Mouse (Mus musculus): ENCODE measurements around the gene Zmynd8.

The Zmynd8 gene

DNA sequence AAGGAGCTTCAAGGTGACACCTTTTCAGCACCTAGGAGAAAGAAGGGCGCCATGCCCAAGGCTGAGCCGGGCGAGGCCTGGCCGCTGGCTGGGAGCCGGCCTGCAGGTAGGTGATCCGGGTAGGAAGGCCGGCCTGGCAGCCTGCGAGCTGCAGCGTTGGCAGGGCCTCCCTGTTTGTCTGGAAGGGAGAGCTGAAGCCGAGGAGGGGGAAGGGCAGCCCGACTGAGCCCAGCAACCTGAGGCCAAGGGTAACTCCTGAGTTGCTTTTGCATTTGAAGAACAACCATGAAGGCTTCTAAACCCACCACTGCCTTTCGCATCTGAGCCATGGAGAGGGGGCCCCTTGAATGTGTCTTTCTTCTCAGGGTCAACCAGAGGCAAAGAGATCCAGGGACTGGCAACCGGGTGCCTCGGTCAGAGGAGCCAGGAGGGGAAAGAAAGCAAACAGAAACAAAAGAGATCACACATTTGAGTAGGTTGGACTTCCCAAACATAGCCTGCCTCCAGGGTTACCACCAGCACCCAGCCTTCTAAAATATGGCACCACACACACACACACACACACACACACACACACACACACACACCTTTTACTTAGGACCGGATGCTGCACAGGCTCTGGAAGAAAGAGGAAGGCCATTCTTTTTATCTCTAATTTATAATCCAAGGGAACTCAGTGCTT lies 18.2 kb downstream of the Zmynd8 start:
- DNase-seq (ENCODE audit: extremely low read depth, low read depth, low spot score): no peak

DNA sequence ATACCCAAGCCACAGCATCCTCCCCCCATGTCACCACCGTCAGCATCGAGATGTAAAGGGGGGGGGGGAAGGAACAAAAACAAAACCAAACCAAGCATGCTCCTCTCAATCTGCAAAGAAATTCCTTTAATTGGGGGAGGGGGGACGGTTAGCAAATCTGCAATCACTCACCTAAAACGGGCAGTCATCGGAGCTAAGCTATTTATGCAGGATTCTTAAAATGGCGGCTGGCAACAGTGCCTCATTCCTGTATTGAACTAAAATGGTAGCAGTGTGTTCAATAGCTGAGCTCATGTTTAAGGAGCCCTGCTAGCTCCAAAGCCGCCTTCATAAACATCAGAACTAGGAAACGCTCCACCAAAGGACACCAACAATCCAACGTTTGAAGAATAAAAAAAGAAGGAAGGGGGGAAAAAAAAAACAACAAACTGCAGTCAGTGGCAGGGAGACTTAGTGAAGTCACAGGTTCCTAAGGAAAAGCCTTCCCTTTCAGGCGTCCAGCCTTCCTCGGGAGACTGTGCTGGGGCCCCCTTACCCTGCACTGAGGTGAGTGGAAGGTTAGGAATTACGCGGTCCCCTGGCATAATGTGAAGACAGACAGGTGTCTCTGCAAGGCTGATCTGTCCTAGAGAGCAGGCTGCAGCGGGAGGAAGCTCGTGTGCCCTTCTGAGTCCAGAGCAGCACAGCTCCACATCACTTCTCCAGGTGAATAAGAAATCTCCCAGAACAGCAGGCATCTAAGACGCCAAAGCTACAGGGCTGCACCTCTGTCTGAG lies 19.2 kb downstream of the Zmynd8 start:
- no peak for DNase-seq (ENCODE audit: extremely low read depth, low read depth, low spot score)

DNA sequence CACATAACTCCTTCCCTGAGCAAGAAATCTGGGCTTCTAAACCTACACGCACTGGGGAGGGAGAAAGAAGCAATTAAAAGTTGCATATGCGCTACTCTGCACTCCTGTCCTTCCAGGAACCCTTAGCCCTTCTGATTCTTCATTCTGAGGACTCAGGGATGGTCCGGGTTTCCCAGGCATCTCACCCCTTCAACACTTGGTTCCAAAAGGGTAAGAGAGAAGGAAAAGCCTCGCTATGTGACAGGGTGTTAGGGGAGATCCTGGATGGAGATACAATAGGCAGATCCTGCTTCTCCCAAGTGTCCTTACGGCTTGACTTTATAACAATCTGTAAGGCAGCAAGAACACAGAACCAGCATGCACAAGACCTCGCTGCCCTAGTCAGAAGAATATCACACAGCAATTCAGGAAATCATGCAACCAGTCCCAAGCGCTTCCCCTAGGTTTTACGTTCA lies 19.9 kb downstream of the Zmynd8 start:
- DNase-seq (ENCODE audit: extremely low read depth, low read depth, low spot score): no peak

DNA sequence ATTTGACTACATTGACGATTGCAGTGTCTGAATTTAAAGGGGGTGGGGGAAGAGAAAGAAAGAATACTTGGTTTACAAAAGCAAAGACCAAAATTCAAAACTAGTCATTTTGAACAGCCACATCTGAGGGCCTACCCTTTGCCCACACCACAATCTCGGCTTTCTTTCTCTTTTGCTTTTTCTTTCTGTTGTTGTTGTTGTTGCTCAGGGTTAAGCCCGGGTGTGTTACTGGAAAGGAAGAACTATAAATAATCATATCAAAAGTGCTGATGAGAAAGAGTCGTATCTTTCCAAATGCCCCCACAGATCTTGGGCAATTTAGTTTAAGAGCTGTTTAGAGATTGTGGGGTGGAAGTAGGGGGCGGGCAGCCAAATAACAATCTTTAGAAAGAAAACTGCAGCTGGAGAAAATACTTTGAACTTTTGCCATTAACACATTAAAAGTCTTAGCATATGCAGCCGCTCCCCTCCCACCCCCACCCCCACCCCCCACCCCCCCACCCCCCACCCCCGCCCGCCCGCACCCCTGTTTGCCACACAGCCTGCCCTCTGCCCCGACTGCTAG lies 20.7 kb downstream of the Zmynd8 start:
- no peak for DNase-seq (ENCODE audit: extremely low read depth, low read depth, low spot score)

DNA sequence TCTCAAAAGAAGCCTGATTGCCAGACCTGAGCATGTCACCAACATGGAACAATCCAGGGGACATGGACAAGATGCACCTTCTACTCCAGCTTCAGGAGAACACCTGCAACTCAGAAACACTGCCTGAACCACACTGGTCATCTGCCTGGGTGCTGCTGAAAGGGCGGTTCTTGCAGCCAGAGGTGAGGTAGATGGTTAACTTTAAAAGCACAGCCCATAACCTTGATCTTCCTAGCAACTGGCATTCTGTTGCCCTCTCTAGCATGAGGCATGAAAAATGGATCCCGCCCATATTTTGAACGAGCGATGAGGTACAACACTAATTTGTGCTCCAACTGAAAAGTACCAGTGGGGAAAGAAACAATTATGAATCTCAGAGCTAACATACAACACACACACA lies 21.6 kb downstream of the Zmynd8 start:
- DNase-seq (ENCODE audit: extremely low read depth, low read depth, low spot score): no peak

DNA sequence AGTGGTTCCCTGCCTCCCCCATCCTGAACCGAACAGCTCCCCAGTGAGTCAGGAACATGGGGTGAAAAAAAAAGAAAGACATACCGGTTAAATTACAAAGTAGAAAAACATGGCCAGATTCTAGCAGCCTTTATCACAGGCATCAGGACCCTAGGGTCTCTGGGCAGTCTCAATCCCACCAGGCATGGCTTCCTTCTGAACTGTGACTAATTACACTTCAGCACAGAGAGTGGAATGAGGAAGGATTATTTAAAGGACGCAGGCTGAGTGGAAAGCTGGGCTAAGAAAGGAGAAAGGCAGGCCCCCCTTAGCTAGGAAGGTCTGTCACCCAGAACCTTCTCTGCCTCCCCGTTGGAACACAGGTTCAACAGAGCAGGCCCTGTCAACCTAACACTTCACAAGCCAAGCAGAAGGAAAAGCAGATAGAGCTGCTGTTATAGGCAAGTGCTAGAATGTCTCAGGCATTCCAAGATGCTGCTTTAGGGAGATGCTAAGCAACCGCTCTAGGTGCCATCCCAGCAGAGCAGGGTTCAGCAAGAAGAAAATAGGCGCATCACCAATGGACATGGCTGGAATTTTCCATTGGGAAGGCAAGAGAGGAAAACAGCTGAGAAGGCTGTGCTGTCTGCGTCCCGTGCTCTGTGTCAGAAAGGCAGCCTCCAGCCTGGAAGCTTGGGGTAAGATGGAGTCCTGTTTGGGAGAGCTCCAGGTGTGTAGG lies 22.5 kb downstream of the Zmynd8 start:
- no peak for DNase-seq (ENCODE audit: extremely low read depth, low read depth, low spot score)

DNA sequence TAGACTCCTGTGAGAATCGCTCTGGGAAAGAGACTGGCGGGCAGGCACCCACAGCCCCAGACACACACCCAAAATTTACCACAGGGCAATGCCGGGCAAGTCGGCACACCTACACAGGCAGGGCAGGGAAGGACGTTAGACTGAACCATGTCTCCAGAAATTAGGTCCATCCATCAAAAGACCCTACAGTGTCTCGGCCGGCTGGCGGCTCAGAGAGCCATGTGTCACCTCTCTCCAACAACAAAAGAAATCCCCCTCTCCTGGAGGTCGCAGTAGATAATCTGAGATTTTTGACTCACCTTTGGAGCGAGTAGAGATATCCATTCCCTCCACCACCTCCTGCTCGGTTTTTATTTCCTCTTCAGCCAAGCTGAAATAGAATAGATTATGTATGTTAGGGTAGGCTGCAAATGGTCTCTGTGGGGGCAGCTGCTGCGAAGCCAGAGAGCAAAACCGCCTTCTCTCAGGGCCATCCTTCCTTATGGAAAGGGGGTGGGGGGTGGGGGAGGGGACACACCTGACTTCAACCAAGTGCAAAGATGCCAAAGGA lies 23.3 kb downstream of the Zmynd8 start:
- no peak for DNase-seq (ENCODE audit: extremely low read depth, low read depth, low spot score)

DNA sequence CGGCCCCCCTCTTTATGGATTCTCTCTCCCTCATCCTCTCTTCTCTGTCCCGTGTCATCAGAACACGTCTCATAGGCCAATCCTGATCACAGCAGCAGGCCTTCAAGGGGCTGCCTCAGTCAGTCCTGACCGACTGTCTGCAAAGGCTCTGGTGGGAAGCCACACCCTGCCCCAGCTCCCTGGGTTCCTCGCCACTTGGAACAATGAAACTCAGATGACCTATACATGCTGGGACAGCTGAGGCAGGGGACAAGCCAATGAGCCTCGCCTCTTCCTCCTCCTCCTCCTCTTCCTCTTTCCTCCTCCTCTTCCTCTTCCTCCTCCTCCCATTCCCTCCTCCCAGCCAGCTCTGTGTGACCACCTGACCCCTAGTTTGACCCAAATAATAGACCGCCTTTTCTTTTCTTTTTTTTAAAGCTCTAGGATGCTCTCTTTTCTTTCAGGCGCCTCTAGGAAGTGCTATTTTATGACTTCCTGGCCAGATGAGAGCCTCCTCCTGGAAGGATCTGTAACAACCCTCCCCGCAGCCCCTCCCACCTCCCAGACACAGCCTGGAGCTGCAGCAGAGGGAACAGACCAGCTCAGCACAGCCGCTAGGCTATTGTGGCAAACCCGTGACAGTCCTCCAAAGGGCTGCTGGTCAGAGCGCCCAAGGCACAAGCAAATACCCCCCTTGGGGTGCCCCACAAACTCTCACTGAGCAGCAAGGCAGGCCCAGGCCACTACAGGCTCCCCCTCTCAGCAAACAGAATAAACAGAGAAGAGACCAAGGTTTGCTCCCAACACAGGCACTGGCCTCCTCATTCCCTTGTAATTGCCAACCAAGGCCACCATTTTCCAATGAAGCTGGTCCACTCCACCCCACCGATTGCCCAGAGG lies 24.1 kb downstream of the Zmynd8 start:
- DNase-seq (ENCODE audit: extremely low read depth, low read depth, low spot score): no peak

DNA sequence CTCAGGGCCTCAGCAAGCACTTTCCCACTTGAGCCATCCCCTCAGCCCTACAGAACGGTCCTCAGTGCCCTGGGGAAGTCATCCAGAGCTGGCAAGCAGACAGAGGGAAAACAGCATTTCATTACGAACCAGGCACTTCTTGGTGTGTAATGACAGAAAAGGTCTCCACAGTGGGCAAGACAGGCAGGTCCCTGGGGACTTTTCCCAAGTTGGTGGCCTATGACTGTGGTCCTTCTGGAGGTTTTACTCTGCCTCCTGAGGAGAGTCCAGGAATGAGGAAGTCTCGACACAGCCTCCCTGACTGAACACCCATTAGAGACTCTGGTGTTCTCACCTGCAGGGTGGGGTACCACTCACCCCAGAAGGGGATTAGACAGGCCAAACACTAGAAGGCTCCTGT lies 25.0 kb downstream of the Zmynd8 start:
- DNase-seq (ENCODE audit: extremely low read depth, low read depth, low spot score): no peak

DNA sequence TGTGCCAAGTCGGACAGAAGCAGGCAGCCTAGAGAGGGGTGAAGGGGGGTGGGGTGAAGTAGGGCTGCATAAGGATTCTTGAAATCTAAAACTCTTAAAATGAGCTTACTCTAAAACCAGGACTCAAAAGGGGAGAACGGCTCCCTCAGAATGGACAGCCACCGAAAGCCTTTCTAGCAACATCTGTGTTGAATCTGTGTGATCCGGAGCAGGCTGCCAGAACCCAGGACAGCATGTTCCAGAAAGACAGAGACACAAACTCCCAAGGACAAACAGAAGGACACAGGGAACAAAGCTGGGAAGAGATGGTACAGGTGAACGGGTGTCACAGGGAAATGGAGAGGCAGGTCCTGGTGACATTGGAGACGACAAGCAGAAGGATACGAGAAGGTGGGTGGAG lies 25.6 kb downstream of the Zmynd8 start:
- DNase-seq (ENCODE audit: extremely low read depth, low read depth, low spot score): no peak

DNA sequence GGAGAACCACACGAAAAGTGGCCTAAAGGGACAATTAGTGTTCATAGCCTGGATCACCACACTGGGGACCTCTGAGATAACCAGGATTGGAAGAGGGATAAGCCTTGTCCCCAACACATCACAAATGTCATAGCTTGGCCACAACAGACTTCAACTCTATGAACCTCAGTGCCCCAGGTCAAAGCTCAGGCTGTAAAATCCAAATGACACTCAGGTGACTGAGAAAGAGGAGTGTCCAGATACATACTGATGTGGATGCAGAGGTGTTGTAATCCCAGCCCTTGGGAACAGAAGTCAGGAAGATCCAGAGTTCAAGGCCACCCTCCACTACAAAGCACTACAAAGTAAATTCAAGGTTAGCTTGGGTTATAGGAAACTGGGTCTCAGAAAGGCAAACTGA lies 29.6 kb downstream of the Zmynd8 start:
- DNase-seq (ENCODE audit: extremely low read depth, low read depth, low spot score): no peak

DNA sequence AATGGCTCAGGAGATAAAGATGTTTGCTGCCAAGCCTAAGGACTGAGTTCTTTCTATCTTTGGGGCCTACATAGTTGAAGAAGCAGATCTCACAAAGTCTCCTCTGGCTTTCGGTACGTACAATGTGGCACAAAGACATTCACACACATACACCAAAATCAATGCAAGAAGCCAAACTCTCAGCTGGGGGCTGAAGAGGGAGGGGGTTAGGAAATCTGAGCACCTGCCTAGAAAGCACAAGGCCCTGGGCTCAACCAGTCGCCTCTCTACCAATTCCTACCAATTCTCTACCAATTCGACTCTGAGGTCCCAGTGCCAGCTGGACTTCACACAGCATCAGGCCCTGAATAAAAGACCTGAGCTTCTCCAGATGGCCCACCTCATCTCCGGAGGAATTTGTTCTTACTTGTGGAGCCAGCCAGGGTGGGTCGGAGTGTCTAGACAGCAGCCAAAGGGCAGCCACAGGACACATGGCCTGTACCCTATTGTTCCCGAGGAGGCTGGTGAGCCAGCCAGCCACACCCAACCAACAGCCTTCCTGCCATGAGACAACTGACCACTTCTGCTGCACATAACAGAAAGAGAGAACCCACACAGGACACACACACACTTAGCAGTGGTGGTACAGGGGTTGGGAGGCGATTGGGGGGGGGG lies 30.2 kb downstream of the Zmynd8 start:
- DNase-seq (ENCODE audit: extremely low read depth, low read depth, low spot score): no peak

DNA sequence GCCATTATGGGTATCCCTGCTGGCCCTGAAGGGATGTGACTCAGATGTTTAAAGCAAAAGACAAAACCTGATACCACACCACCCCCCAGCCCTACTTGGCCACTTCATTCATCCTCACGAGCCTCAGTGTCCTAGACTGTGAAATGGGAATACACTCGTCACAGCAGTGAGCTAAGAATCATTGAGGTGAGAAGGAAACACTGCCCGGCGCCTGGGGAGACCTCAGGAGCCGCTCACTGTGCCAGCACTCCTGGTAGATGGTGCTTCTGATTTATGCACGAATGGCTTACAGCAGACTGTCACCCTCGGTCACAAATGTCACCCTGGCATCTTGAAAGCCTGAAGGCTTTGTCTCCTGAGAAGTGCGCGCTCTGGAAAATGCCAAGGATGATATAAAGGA lies 31.3 kb downstream of the Zmynd8 start:
- no peak for DNase-seq (ENCODE audit: extremely low read depth, low read depth, low spot score)

DNA sequence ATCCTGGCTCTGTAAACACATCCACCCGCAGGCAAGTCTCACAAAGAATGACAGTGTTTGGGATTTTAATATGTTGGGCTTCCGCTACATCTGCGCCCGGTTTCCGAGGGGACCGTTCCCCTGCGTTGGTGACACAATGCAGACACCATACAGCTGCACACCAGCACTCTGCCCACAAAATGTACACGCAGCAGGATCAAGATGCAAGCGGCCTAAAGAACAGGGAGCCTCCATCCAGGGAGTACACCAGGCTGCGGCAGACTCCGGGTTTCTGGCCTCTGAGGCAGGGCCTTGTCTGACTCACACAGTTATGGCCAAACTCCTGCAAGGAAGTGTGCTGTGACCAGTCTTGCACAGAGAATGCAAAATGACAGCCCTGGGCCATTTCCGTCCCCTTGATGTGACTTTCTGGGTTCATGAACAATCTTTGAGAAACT lies 31.8 kb downstream of the Zmynd8 start:
- DNase-seq (ENCODE audit: extremely low read depth, low read depth, low spot score): no peak

DNA sequence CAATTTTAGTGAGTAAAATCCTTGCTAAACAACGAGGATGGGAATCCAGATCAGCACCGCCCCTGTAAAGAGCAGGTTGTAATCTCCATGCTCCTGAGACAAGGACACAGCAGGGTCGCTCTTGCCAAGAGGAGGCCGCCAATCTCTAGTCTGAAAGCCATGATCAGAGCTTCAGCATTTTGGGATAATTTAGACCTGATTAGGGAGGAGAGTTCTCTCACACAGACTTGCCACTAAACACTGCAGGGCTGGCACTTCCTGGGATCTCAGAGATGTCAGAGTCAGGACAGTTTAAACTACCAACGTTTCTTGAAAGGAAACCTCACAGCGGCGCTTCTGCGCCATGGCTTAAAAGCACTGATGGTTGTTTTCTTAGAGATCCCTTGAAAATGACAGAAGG lies 32.4 kb downstream of the Zmynd8 start:
- DNase-seq (ENCODE audit: extremely low read depth, low read depth, low spot score): no peak

DNA sequence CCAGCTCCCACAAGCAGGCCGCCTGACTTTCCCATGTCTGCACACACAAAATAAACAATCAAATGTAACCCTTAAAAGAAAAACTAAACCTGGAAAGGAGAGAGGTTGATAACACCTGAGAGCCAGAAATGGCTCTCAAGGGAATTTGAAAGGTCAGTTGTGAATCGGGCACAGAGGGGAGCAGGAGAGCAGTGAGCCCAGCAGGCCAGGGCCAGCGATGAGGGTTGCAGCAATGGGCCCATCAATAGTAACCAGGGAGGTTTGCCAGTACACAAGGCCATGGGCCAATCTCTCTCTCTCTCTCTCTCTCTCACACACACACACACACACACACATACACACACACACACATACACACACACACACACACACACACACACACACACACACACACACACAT lies 34.0 kb downstream of the Zmynd8 start:
- DNase-seq (ENCODE audit: extremely low read depth, low read depth, low spot score): no peak

DNA sequence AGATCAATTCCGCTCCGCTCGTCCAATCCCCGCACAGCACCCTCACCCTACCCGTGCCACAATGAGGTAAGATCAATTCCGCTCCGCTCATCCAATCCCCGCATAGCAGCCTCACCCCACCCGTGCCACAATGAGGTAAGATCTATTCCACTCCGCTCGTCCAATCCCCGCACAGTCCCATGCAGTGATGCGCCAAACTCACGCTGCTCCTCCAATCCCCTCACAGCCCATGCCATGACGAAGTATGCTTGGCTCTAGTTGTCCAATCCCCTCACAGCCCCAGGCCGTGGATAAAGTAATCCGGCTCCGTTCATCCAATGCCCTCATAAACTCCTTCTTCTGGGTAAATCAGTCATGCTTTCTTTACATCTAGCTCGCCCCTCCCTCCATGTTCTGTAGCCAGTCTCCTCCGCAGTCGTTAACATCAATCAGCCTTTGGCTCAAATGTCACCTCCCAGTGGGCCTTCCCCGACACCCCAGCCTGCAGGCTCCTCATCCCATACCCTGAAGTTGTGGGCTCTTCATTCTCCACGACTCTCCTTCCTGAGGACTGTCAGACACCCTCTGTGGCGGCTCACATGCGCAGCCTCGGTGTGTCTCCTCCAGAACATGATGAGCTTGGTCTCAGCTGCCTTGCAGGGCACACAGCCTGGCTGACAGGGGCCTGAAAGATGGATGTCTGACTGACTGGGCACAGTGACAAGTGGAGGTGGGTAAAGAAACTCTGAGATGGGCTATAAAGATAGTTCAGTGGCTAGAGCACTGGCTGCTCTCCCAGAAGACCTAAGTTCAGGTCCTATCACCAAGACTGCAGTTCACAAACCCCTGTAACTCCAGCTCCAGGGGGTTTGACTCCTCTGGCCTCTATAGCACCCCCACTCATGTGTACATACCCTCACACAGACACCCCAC lies 36.9 kb downstream of the Zmynd8 start:
- DNase-seq (ENCODE audit: extremely low read depth, low read depth, low spot score): no peak

DNA sequence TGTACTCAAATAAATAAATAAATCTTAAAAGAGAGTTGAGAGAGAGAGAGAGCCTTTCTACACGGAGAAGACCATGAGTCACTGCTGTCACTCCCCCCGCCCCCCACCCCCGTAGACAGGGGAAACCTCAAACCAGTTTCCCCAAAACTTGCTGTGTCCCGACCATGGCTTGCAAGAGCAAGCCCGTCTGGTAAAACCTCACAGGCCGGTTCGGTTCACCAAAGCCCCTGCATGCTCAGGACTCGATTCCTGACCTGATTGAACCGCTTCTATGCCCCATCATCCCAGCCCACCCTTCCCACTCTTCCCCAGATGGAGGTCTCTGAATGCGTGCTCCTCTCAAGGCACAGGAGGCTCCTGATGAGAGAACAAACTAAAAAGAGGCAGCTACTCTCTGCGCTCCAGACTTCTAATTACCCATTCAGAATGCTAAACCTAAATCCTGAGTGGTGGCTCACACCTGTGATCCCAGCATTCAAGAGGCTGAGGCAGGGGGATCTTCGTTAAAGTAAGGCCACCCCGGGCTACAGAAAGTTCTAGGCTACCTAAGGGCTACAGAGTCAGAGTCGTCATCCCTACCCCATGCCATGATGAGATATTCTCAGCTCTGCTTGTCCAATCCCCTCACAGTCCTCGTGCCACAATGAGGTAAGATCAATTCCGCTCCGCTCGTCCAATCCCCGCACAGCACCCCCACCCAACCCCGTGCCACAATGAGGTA lies 37.7 kb downstream of the Zmynd8 start:
- no peak for DNase-seq (ENCODE audit: extremely low read depth, low read depth, low spot score)

Measured in fat pad, adult 2 months (tissue).